Mouse (Mus musculus) liver, embryonic 14.5 days (tissue): Measurements from ENCODE around the gene Gm3591.
"Not testable (repeated sequence)": the region's sequence is repeated elsewhere in the genome, so short reads cannot be mapped to it uniquely, and the experiment has no call there.

ENCODE experiments used
- CTCF ChIP-seq: IDR thresholded peaks from 2 replicates; pipeline ENCODE4 v1.5.1; 2016; ENCODE audit warnings: antibody characterized with exemption, low read depth, control low read depth
- EP300 ChIP-seq: IDR thresholded peaks from 2 replicates; pipeline ENCODE4 v1.6.1; 2016; ENCODE audit warnings: antibody characterized with exemption, low read depth

DNA sequence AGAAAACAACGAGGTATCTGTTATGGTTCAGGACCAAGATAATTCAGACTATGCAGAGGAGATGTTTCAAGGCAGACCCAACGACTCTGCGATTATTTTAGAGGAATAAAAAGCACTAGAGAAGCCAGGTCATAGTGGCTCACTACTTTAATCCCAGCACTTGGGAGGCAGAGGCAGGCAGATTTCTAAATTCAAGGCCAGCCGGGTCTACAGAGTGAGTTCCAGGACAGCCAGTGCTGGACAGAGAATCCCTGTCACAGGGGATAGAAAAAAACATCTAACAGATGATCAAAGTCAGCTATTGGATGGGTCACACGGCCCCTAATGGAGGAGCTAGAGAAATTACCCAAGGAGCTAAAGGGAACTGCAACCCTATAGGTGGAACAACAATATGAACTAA, 27.9 kb upstream of the Gm3591 start:
- not testable (repeated sequence) for TF ChIP-seq EP300, CTCF
